Mouse (Mus musculus): ENCODE results near the gene Stt3a. TPM values are rescaled to one million over a fixed set of nuclear protein-coding genes. Genes with fewer than 3 reads are reported as not detected.

The Stt3a gene
- total RNA-seq, 2 experiments from 2014 or later = 208 to 508 TPM

DNA sequence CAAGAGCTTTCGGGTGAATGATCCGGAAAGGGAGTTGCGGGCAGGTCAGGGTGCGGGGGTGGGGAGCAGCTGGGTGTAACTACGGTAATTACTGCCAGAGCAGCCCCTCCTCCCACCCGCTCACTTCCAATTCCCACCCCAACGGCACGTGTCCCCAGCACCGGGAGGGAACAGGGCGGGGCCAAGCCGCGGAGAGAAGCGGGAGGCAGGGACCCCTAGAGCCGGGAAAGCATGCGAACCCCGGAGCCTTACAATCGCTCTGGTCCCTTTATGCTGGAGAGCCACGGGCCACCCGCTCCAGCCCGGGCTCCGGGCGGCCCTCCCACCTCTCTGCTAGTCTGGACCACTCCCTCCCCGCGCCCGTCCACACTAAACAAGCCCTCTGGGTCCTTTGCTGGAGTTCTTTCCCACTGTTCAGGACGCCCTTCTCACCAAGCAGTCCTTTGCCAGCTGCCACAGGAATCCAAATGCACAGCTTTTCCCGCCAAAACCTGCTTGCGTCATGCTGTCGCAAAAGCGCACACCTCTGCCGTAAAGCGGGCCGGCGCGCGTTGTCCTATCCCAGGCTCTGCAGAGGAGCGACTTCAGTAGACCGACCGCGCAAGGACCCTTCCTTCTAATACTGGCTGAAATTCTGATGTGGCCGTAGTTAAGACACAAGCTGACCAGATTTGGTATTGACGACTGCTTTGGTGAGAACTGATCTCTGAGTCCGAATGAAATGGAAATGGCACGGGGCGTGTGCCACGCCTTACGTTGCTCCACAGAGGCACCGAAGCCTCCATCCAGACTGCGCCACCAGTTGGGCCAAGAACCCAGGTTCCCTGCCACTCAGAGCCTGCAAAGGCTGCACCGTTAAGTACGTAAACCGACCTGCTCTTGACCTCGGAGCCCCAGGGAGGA is 41.1 kb downstream of the Stt3a start:
- peak; percentile 91 for ATAC-seq (ENCODE audit: poor library complexity, severe bottlenecking)

DNA sequence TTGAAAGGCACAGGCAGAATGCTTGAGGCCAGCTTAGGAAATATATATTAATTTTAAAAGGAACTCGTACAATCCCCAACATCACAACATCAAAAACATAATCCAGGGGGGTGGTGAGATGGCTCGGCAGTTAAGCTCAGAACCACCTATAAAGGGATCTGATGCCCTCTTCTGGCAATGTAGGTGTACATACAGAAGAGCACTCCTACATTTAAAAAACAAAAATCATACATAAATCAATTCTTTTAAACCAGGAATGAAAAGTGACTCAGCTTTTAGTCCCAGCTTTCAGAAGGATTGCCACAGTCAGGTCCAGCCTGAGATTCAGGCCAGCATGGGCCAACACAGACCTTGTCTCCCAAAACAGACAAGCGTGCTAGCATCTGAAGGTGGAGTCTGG is 50.9 kb downstream of the Stt3a start:
- no peak for ATAC-seq (ENCODE audit: poor library complexity, severe bottlenecking)

GRCm38 (mm10) chr9:36707304-36707703 is 60.2 kb downstream of the Stt3a start:
- no peak for ATAC-seq (ENCODE audit: poor library complexity, severe bottlenecking)

DNA sequence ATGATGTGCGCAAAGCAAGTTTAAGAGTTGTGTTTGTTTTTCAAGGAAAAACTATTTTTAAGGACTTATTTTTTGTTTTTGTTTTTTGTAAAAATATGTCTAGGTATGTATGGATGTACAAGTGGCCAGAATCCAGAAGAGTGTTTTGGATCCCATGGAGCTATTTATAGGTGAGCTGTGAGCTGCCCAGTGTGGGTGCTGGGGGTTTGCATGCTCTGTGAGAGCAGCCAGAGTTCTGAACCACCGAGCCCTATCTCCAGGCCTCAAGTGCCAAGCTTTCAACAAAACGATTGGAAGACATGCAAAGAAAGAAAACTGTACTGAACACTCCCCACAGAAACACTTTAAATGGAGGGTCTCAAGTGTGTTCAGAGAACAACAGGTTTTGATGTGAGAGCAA is 61.6 kb downstream of the Stt3a start:
- ATAC-seq (ENCODE audit: poor library complexity, severe bottlenecking) = no peak

DNA sequence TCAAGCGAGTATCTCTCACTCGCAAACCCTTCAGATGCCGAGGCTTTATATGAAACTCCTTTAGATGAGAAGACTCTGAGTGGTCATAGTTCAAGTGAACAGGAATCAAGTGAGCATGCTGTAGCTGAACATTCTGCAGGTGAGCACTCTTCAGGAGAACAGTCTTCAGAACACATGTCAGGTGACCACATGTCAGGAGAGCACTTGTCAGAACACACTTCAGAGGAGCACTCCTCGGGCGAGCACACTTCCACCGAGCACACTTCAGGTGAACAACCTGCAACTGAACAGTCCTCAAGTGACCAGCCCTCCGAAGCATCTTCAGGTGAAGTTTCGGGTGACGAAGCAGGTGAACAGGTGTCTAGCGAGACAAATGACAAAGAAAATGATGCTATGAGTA is 73.2 kb downstream of the Stt3a start:
- no peak for ATAC-seq (ENCODE audit: poor library complexity, severe bottlenecking)

GRCm38 (mm10) chr9:36692920-36693319 is 74.6 kb downstream of the Stt3a start, which contains the start of gene Acrv1:
Gene Acrv1 (plus strand): TSS chr9:36693220.
- ATAC-seq (ENCODE audit: poor library complexity, severe bottlenecking) = no peak

GRCm38 (mm10) chr9:36687329-36687728 is 80.2 kb downstream of the Stt3a start:
- no peak for ATAC-seq (ENCODE audit: poor library complexity, severe bottlenecking)

GRCm38 (mm10) chr9:36681424-36681823 is 86.1 kb downstream of the Stt3a start:
- ATAC-seq (ENCODE audit: poor library complexity, severe bottlenecking) = no peak

Other genes starting within 250 kb of the Stt3a start
- not detected in 2 replicates for gene Gm5615, start 225.7 kb downstream of the Stt3a start, total RNA-seq (2015)
- not detected in 2 replicates for gene Gm5615, start 225.7 kb downstream of the Stt3a start, total RNA-seq (2017)
- not detected in 2 replicates for gene Gm17689, start 185.0 kb downstream of the Stt3a start, total RNA-seq (2015)
- gene Gm17689, start 185.0 kb downstream of the Stt3a start, total RNA-seq (2017) = not detected in 2 replicates
- not detected in 2 replicates for gene A630095E13Rik, start 124.3 kb downstream of the Stt3a start, total RNA-seq (2015)
- gene A630095E13Rik, start 124.3 kb downstream of the Stt3a start, total RNA-seq (2017) = not detected in 2 replicates
- gene Acrv1, start 74.5 kb downstream of the Stt3a start, total RNA-seq (2015) = not detected in 2 replicates
- gene Acrv1, start 74.5 kb downstream of the Stt3a start, total RNA-seq (2017) = not detected in 2 replicates
- 13.1 and 21.0 TPM in 2 replicates for gene Chek1, start 40.6 kb downstream of the Stt3a start, total RNA-seq (2015)
- 19.7 and 33.2 TPM in 2 replicates for gene Chek1, start 40.6 kb downstream of the Stt3a start, total RNA-seq (2017)
- gene Ei24, start 29.7 kb upstream of the Stt3a start, total RNA-seq (2015) = 35.4 and 37.6 TPM in 2 replicates
- gene Ei24, start 29.7 kb upstream of the Stt3a start, total RNA-seq (2017) = 31.8 and 32.5 TPM in 2 replicates
- 0.52 TPM in 1 of 2 replicates, not detected in the other for gene Fez1, start 54.2 kb upstream of the Stt3a start, total RNA-seq (2015)
- gene Fez1, start 54.2 kb upstream of the Stt3a start, total RNA-seq (2017) = 0.18 TPM in 1 of 2 replicates, not detected in the other